Mouse (Mus musculus) retina, adult 2 months (tissue): Measurements from ENCODE around the gene Tspan32.

Source experiments
- DNase-seq: peaks from one replicate; pipeline ENCODE4 v3.0.0-alpha.2; 2012; ENCODE audit warnings: low read depth, low spot score

Gene Tspan32

GRCm38 (mm10) chr7:143053961-143054611 lies 49.2 kb downstream of the Tspan32 start:
- DNase-seq = no peak

GRCm38 (mm10) chr7:143054612-143054965 lies 49.7 kb downstream of the Tspan32 start:
- no peak for DNase-seq

GRCm38 (mm10) chr7:143055001-143055400 lies 50.2 kb downstream of the Tspan32 start:
- DNase-seq = no peak

- DNase-seq = no peak
These were observed 50.8 kb downstream of the Tspan32 start for GRCm38 (mm10) chr7:143055499-143056186.

GRCm38 (mm10) chr7:143057023-143057422 lies 52.2 kb downstream of the Tspan32 start:
- DNase-seq = no peak

GRCm38 (mm10) chr7:143057667-143058220 lies 52.9 kb downstream of the Tspan32 start:
- DNase-seq = no peak

GRCm38 (mm10) chr7:143058221-143058697 lies 53.4 kb downstream of the Tspan32 start:
- no peak for DNase-seq

GRCm38 (mm10) chr7:143059202-143059870 lies 54.5 kb downstream of the Tspan32 start:
- DNase-seq = no peak

- DNase-seq = no peak
These were observed 57.9 kb downstream of the Tspan32 start for GRCm38 (mm10) chr7:143062704-143063103.

- no peak for DNase-seq
These were observed 59.4 kb downstream of the Tspan32 start for GRCm38 (mm10) chr7:143064226-143064625.

GRCm38 (mm10) chr7:143065692-143066091 lies 60.8 kb downstream of the Tspan32 start:
- no peak for DNase-seq

- no peak for DNase-seq
These were observed 62.6 kb downstream of the Tspan32 start for GRCm38 (mm10) chr7:143067469-143067868.

GRCm38 (mm10) chr7:143067897-143068296 lies 63.1 kb downstream of the Tspan32 start:
- DNase-seq = no peak

GRCm38 (mm10) chr7:143068316-143068881 lies 63.6 kb downstream of the Tspan32 start:
- no peak for DNase-seq

GRCm38 (mm10) chr7:143068882-143069591 lies 64.2 kb downstream of the Tspan32 start, which contains the start of gene Tssc4:
TSS of gene Tssc4 (plus strand) at chr7:143069249.
- DNase-seq = peak; percentile 100
